Mouse (Mus musculus): ENCODE measurements around the gene Yaf2. TPM values are rescaled to one million over a fixed set of nuclear protein-coding genes. Genes with fewer than 3 reads are reported as not detected.
"Not testable (repeated sequence)": the region's sequence is repeated elsewhere in the genome, so short reads cannot be mapped to it uniquely, and the experiment has no call there.

The Yaf2 gene
- polyA plus RNA-seq, 1 experiment from 2014 or later: 89.6 TPM

- ATAC-seq (ENCODE audit: insufficient number of reproducible peaks, insufficient read depth, low FRiP score, low read depth): no peak
- no peak overlapping the region for H3K4me3 ChIP-seq (ENCODE audit: control insufficient read depth in 1 of 2, insufficient read depth in 1 of 2, low read depth in 1 of 2, low read length in 2 of 2)
- peak overlapping the region in 1 of 2 experiments; percentile 22; a peak in 1 of 4 replicates for H3K27ac ChIP-seq (replicated peaks in 1 of 2; ENCODE audit: control insufficient read depth in 1 of 2, insufficient read depth in 1 of 2, low read depth in 2 of 2, low read length in 2 of 2)
- H3K9ac ChIP-seq (ENCODE audit: low read length): no peak overlapping the region
- H3K9me3 ChIP-seq (ENCODE audit: control insufficient read depth, low read length): no peaks in the 10 kb centered on the region
- 61% methylated on average over 13 of the region's 13 CpGs for WGBS
- H3K4me2 ChIP-seq (ENCODE audit: low read length): no peak overlapping the region
- H3K27me3 ChIP-seq (ENCODE audit: control insufficient read depth, insufficient read depth, low read length): no peaks in the 10 kb centered on the region
- H3K4me1 ChIP-seq (ENCODE audit: control insufficient read depth in 2 of 2, insufficient read depth in 2 of 2, low read length in 2 of 2): peaks cover 0 to 4% of the 10 kb centered on the region in 2 experiments; a peak in 2 of 4 replicates
- H3K36me3 ChIP-seq (ENCODE audit: control insufficient read depth, insufficient read depth, low read length): peaks cover 51% of the 10 kb centered on the region
Measured at GRCm38 (mm10) chr15:93251553-93252250, 85.0 kb downstream of the Yaf2 start.

GRCm38 (mm10) chr15:93243202-93243601 lies 93.5 kb downstream of the Yaf2 start:
- Histone ChIP-seq H3K36me3 (ENCODE audit: control insufficient read depth, insufficient read depth, low read length) (peaks cover 72% of the 10 kb centered on the region), H3K4me3 (ENCODE audit: control insufficient read depth in 1 of 2, insufficient read depth in 1 of 2, low read depth in 1 of 2, low read length in 2 of 2) (no peak overlapping the region), H3K27me3 (ENCODE audit: control insufficient read depth, insufficient read depth, low read length) (no peaks in the 10 kb centered on the region), H3K4me2 (ENCODE audit: low read length) (no peak overlapping the region), H3K4me1 (ENCODE audit: control insufficient read depth in 2 of 2, insufficient read depth in 2 of 2, low read length in 2 of 2) (peaks cover 2 to 6% of the 10 kb centered on the region in 2 experiments; a peak in 2 of 4 replicates), H3K9me3 (ENCODE audit: control insufficient read depth, low read length) (no peaks in the 10 kb centered on the region), H3K9ac (ENCODE audit: low read length) (0 out of 2 replicates have a peak overlapping the region, but pooled peaks have one; percentile 30), H3K27ac (replicated peaks in 1 of 2; ENCODE audit: control insufficient read depth in 1 of 2, insufficient read depth in 1 of 2, low read depth in 2 of 2, low read length in 2 of 2) (no peak overlapping the region)
- WGBS: 43% methylated on average over 10 of the region's 10 CpGs
- ATAC-seq (ENCODE audit: insufficient number of reproducible peaks, insufficient read depth, low FRiP score, low read depth): no peak

DNA sequence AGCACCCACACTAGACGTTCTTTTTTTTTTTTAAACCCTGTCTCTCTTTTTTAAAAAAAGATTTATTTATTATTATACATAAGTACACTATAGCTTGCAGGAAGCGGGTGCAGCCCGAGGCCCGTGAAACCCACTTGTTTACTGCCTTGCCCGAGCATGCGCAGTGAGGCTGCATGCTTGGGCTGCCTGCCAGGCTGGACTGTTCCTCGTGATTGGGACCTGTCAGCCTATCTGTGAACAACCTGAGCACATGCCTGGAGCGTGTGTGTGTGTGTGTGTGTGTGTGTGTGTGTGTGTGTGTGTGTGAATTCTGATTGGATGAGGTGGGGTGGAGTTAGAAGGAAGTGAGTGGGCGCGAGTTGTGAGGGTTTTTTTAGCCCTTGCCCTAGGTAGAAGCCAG lies 100.3 kb downstream of the Yaf2 start:
- not testable (repeated sequence) for H3K9me3 ChIP-seq (ENCODE audit: control insufficient read depth, low read length); H3K9ac ChIP-seq (ENCODE audit: low read length); H3K27ac ChIP-seq (replicated peaks in 1 of 2; ENCODE audit: control insufficient read depth in 1 of 2, insufficient read depth in 1 of 2, low read depth in 2 of 2, low read length in 2 of 2); ATAC-seq (ENCODE audit: insufficient number of reproducible peaks, insufficient read depth, low FRiP score, low read depth); H3K4me2 ChIP-seq (ENCODE audit: low read length); H3K4me3 ChIP-seq (ENCODE audit: control insufficient read depth in 1 of 2, insufficient read depth in 1 of 2, low read depth in 1 of 2, low read length in 2 of 2); H3K27me3 ChIP-seq (ENCODE audit: control insufficient read depth, insufficient read depth, low read length); H3K4me1 ChIP-seq (ENCODE audit: control insufficient read depth in 2 of 2, insufficient read depth in 2 of 2, low read length in 2 of 2)
- peaks cover 15% of the 10 kb centered on the region; the same call in 1 of the 2 replicates for H3K36me3 ChIP-seq (ENCODE audit: control insufficient read depth, insufficient read depth, low read length)
- 67% methylated on average over 10 of the region's 10 CpGs for WGBS

Other genes starting within 250 kb of the Yaf2 start
- gene Gxylt1, start 61.8 kb downstream of the Yaf2 start, polyA plus RNA-seq (2014; fragmentation: Nextera tagmentation; extraction: Ambion mirVana): 8.7 and 9.5 TPM in 2 replicates
- gene Zcrb1, start 61.4 kb upstream of the Yaf2 start, polyA plus RNA-seq (2014; fragmentation: Nextera tagmentation; extraction: Ambion mirVana): 112 and 113 TPM in 2 replicates
- 27.1 and 28.5 TPM in 2 replicates for gene Pphln1, start 61.4 kb upstream of the Yaf2 start, polyA plus RNA-seq (2014; fragmentation: Nextera tagmentation; extraction: Ambion mirVana)

All from heart, embryonic 14.5 days (tissue).